Mouse (Mus musculus): ENCODE measurements around the gene Anapc13.

GRCm38 (mm10) chr9:102622192-102622857 lies 3.8 kb upstream of the Anapc13 start:
- TF ChIP-seq CTCF (IDR thresholded peaks at IDR 0.05; ENCODE audit: extremely low read depth, insufficient read depth, low read length) (peak; percentile 36; the same call in 1 of the 2 replicates), POLR2A (IDR thresholded peaks at IDR 0.05; ENCODE audit: extremely low read depth, insufficient read depth, low read length) (no peak)

Data from cortical plate, adult 2 months (tissue).